Mouse (Mus musculus): ENCODE measurements around the gene Dnajb14. TPM values are rescaled to one million over a fixed set of nuclear protein-coding genes. Genes with fewer than 3 reads are reported as not detected.
A peak's percentile ranks its signal among the peaks of the same experiment; 100 is the strongest.
"Not testable (repeated sequence)": the region's sequence is repeated elsewhere in the genome, so short reads cannot be mapped to it uniquely, and the experiment has no call there.

The Dnajb14 gene
- polyA plus RNA-seq, 1 experiment from 2014 or later: 10.5 TPM

- Histone ChIP-seq H3K9ac (no peak overlapping the region), H3K27me3 (no peaks in the 10 kb centered on the region), H3K9me3 (replicated peaks) (no peaks in the 10 kb centered on the region), H3K4me1 (replicated peaks) (peaks cover 17% of the 10 kb centered on the region), H3K4me3 (no peak overlapping the region), H3K4me2 (no peak overlapping the region), H3K27ac (peak overlapping the region; percentile 93), H3K36me3 (no peaks in the 10 kb centered on the region; the same call in 1 of the 2 replicates)
- no peak for ATAC-seq (replicated peaks; ENCODE audit: insufficient number of reproducible peaks, insufficient read depth, low FRiP score, low read depth)
- WGBS: 74% methylated on average over 12 of the region's 12 CpGs
Observed at GRCm38 (mm10) chr3:137942098-137942622, 74.7 kb downstream of the Dnajb14 start.

- WGBS: 81% methylated on average over 6 of the region's 6 CpGs
- Histone ChIP-seq H3K4me2 (no peak overlapping the region), H3K36me3 (no peaks in the 10 kb centered on the region), H3K9me3 (replicated peaks) (no peaks in the 10 kb centered on the region), H3K27ac (no peak overlapping the region), H3K27me3 (no peaks in the 10 kb centered on the region), H3K4me3 (no peak overlapping the region), H3K4me1 (replicated peaks) (peaks cover 24% of the 10 kb centered on the region), H3K9ac (no peak overlapping the region)
- ATAC-seq (replicated peaks; ENCODE audit: insufficient number of reproducible peaks, insufficient read depth, low FRiP score, low read depth): no peak
Observed at GRCm38 (mm10) chr3:137943737-137944154, 76.3 kb downstream of the Dnajb14 start.

DNA sequence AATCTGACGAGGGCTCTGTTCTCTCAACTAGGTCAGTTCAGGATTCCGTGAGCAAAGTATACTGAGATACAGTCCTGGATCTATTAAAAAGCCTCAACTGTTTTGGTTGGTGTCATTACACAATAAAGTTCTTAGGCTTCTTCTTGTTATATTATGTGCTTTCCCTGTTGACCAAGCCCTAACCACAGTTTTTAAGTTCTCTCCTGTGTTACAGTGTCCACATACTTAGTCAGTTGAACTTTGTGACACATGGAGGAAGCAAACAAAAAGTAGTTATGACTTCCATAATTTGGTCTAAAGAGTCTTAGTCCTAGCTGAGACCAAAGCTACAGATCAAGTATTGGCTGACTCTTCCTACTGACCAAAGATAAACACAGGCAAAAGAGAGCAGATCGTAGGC, 79.4 kb downstream of the Dnajb14 start:
- H3K9me3 ChIP-seq (replicated peaks): no peaks in the 10 kb centered on the region
- H3K27me3 ChIP-seq: no peaks in the 10 kb centered on the region
- peaks cover 11% of the 10 kb centered on the region for H3K4me1 ChIP-seq (replicated peaks)
- no peak overlapping the region for H3K4me3 ChIP-seq
- ATAC-seq (replicated peaks; ENCODE audit: insufficient number of reproducible peaks, insufficient read depth, low FRiP score, low read depth): no peak
- 87% methylated on average over 3 of the region's 3 CpGs for WGBS
- no peak overlapping the region for H3K27ac ChIP-seq
- H3K4me2 ChIP-seq: no peak overlapping the region
- no peak overlapping the region for H3K9ac ChIP-seq
- H3K36me3 ChIP-seq: no peaks in the 10 kb centered on the region

DNA sequence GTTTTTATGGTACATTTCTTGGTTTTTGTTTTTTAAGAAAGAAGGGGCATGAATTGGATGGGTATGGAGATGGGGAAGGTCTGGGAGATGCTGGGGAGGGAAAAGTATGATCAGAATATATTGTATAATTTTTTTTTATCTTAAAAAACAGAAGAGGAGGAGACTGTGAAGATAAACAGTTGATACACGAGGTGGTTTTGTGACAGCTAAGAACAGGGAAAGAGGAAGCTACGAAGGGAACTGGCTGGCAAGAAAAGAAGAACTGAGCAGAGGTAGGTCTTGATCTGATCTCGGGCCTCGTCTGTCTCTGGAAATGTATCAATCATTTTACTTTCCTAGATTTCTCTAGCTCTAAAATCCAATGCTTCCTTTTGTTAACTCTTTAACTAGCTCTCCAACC, 80.0 kb downstream of the Dnajb14 start:
- Histone ChIP-seq H3K9ac (no peak overlapping the region), H3K27me3 (no peaks in the 10 kb centered on the region), H3K27ac (no peak overlapping the region), H3K36me3 (no peaks in the 10 kb centered on the region), H3K4me1 (replicated peaks) (peaks cover 18% of the 10 kb centered on the region), H3K4me2 (no peak overlapping the region), H3K9me3 (replicated peaks) (no peaks in the 10 kb centered on the region), H3K4me3 (no peak overlapping the region)
- 79% methylated on average over 4 of the region's 4 CpGs for WGBS
- ATAC-seq (replicated peaks; ENCODE audit: insufficient number of reproducible peaks, insufficient read depth, low FRiP score, low read depth): no peak

- Histone ChIP-seq H3K9me3 (replicated peaks) (no peaks in the 10 kb centered on the region), H3K4me3 (no peak overlapping the region), H3K36me3 (no peaks in the 10 kb centered on the region), H3K27me3 (no peaks in the 10 kb centered on the region), H3K27ac (no peak overlapping the region), H3K9ac (no peak overlapping the region), H3K4me2 (no peak overlapping the region), H3K4me1 (replicated peaks) (peaks cover 31% of the 10 kb centered on the region)
- no peak for ATAC-seq (replicated peaks; ENCODE audit: insufficient number of reproducible peaks, insufficient read depth, low FRiP score, low read depth)
- WGBS: 75% methylated on average over 10 of the region's 10 CpGs
Observed at GRCm38 (mm10) chr3:137950191-137950885, 82.9 kb downstream of the Dnajb14 start.

DNA sequence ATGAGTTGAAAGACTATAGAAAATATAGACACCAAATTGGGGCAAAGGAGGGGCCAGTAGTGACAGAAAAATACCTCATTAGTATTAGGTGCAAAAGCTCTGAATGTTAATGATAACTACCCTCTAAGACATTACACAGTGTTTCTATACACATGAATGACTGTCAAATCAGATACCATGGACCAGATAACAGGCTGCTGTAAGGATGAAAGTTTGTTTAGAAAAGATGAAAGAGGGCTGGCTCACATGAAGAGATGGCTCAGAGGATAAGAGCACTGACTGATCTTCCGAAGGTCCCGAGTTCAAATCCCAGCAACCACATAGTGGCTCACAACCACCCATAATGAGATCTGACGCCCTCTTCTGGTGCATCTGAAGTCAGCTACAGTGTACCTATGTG, 83.8 kb downstream of the Dnajb14 start:
- not testable (repeated sequence) for H3K27me3 ChIP-seq; ATAC-seq (replicated peaks; ENCODE audit: insufficient number of reproducible peaks, insufficient read depth, low FRiP score, low read depth); H3K9ac ChIP-seq; H3K27ac ChIP-seq; H3K9me3 ChIP-seq (replicated peaks); H3K4me3 ChIP-seq; H3K36me3 ChIP-seq; H3K4me2 ChIP-seq
- 85% methylated on average over 3 of the region's 3 CpGs for WGBS
- peaks cover 38% of the 10 kb centered on the region for H3K4me1 ChIP-seq (replicated peaks)

- ATAC-seq (replicated peaks; ENCODE audit: insufficient number of reproducible peaks, insufficient read depth, low FRiP score, low read depth): no peak
- Histone ChIP-seq H3K4me1 (replicated peaks) (peaks cover 38% of the 10 kb centered on the region), H3K27ac (peak overlapping the region; percentile 72), H3K36me3 (no peaks in the 10 kb centered on the region), H3K27me3 (no peaks in the 10 kb centered on the region), H3K4me2 (no peak overlapping the region), H3K9ac (no peak overlapping the region), H3K9me3 (replicated peaks) (no peaks in the 10 kb centered on the region), H3K4me3 (no peak overlapping the region)
- WGBS: 23% methylated on average over 7 of the region's 7 CpGs
Observed at GRCm38 (mm10) chr3:137951819-137952218, 84.3 kb downstream of the Dnajb14 start.

GRCm38 (mm10) chr3:137952225-137952913, 84.9 kb downstream of the Dnajb14 start:
- no peak overlapping the region for H3K9ac ChIP-seq
- H3K4me1 ChIP-seq (replicated peaks): peaks cover 38% of the 10 kb centered on the region

GRCm38 (mm10) chr3:137952914-137953880, 85.7 kb downstream of the Dnajb14 start:
- Histone ChIP-seq H3K4me1 (replicated peaks) (peaks cover 39% of the 10 kb centered on the region), H3K27me3 (no peaks in the 10 kb centered on the region), H3K4me3 (no peak overlapping the region), H3K27ac (peak overlapping the region; percentile 72), H3K4me2 (no peak overlapping the region), H3K36me3 (no peaks in the 10 kb centered on the region), H3K9me3 (replicated peaks) (no peaks in the 10 kb centered on the region), H3K9ac (no peak overlapping the region)
- WGBS: 38% methylated on average over 14 of the region's 14 CpGs
- peak; percentile 63; the same call in 1 of the 2 replicates for ATAC-seq (replicated peaks; ENCODE audit: insufficient number of reproducible peaks, insufficient read depth, low FRiP score, low read depth)

More at GRCm38 (mm10) chr3:137952225-137952913, 84.9 kb downstream of the Dnajb14 start:
- no peaks in the 10 kb centered on the region for H3K9me3 ChIP-seq (replicated peaks)
- H3K27me3 ChIP-seq: no peaks in the 10 kb centered on the region
- peak overlapping the region; percentile 72 for H3K27ac ChIP-seq
- no peaks in the 10 kb centered on the region for H3K36me3 ChIP-seq
- ATAC-seq (replicated peaks; ENCODE audit: insufficient number of reproducible peaks, insufficient read depth, low FRiP score, low read depth): peak; percentile 72
- H3K4me2 ChIP-seq: no peak overlapping the region
- no peak overlapping the region for H3K4me3 ChIP-seq
- 42% methylated on average over 4 of the region's 4 CpGs for WGBS

GRCm38 (mm10) chr3:137954256-137954916, 86.9 kb downstream of the Dnajb14 start:
- H3K4me2 ChIP-seq: no peak overlapping the region
- WGBS: 64% methylated on average over 23 of the region's 23 CpGs
- H3K4me1 ChIP-seq (replicated peaks): peaks cover 34% of the 10 kb centered on the region

More at GRCm38 (mm10) chr3:137954256-137954916, 86.9 kb downstream of the Dnajb14 start:
- H3K9me3 ChIP-seq (replicated peaks): no peaks in the 10 kb centered on the region
- no peaks in the 10 kb centered on the region for H3K36me3 ChIP-seq
- H3K4me3 ChIP-seq: no peak overlapping the region
- H3K27ac ChIP-seq: no peak overlapping the region
- no peak overlapping the region for H3K9ac ChIP-seq
- no peak for ATAC-seq (replicated peaks; ENCODE audit: insufficient number of reproducible peaks, insufficient read depth, low FRiP score, low read depth)
- no peaks in the 10 kb centered on the region for H3K27me3 ChIP-seq

Measured in heart, embryonic 15.5 days (tissue).